Mouse (Mus musculus): ENCODE results near the gene Camk2b.

Gene Camk2b

DNA sequence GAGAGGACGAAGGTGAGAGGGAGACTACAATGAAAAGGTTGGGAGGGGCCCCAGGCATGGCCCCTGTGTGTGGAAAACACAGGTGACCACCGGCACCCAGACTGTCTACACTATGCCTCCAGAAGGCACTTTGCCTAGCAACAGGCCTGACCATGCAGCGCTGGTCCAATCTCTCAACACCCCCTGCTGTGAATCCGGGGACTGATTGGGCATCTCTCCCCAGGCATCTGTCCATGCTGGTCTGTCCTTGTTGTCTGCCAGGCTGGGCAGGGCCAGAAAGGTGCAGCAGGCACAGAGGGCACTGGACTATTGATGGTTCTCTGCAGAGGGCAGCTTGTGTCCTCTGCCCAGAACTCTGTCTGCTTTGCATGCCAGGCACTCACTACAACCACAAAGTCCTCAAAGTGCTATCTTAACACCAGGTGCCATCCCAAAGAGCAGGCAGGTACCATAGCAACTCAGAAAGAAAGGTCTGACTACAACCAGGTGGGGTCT lies 16.0 kb downstream of the Camk2b start:
- no peak for DNase-seq (ENCODE audit: low spot score in 2 of 2)

DNA sequence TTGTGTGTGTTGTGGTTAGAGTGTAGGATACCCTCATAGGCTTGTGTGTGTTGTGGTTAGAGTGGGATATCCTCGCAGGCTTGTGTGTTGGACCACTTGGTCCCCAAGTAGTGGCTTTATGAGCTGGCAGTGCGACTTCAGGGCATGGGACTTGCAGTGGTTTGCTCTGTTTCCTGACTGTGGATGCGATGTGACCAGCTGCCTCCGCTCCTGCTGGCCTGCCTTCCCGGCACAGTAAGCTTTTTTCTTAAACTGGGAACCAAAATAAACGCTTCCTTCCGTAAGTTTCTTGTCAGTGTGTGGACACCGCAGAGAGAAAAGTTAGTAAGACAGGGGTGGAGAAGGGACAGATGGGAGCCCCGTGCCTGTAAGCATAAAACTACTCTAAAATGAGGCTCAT lies 18.0 kb downstream of the Camk2b start:
- DNase-seq (ENCODE audit: low spot score in 2 of 2) = no peak

DNA sequence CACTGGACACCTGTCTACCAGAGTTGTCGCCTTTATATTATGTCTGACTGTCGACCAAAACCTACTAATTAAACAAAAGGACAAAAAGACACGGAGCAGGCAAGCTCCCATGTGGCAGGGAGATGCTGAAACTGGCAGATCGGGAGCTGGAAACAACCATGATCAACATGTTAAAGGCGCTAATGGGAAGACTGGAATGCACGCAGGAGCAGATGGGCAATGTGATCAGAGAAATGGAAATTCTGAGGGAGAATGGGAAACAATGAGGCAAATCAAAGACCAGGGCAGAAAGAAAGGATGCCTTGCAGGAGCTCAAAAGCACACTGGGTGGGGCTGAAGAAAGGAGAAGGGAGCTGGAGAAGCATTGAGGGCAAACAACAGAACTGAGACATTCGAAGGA lies 27.2 kb downstream of the Camk2b start:
- DNase-seq (ENCODE audit: low spot score in 2 of 2) = no peak

DNA sequence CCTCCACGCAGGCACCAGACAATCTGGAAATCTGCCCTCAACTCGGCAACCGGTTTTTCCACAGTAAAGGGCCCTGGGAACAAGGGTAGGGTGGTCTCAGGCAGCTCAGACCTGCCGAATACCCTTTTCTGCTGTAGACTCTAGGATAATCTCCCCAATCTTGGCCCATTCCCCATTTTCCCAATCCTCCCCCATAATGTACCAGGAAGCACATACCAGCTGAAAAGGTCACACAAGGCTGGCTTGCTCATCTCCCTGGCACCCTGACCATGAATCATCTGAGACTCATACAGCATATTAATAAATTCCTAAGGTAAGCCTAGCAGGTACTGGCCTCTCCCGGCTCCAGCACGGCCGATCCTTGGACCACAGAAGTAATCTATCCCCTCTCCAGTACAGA lies 28.5 kb downstream of the Camk2b start:
- DNase-seq (ENCODE audit: low spot score in 2 of 2) = no peak

DNA sequence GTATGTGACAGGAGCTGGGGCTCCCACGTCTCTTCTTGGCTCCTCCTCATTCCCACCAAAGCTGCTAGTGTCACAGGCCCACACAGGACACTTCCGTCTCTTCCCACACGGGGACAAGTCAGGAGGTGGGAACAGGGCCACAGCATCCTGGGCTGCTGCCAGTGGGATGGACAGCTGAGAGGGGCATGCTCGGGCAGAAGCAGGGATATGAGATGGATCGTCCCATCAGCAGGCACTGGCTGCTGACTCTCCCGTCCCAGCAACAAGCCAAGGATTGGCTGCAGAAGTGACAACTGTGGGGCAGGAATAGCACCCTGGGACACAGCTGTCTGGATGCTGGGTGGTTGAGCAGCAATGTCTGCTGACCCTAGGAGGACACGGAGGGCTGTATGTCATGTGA lies 29.0 kb downstream of the Camk2b start:
- DNase-seq (ENCODE audit: low spot score in 2 of 2) = no peak

DNA sequence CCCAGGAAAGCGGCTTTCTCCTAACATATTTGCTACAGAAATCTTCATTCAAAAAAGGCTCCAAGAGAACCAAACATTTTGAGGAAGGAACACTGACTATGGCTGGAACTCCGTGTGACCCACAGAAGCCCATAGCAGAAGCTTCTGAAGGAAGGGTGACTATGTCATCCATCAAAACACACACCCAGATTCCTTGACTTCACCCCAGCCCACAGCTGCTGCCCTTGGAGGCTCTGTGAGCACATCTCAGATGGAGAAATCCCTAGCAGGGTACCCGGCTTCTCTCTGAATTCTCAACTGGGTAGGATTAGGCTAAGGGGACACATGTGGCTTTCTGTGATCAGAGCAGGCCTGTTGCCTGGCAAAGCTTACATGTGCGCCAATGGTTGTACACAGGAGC lies 29.7 kb downstream of the Camk2b start:
- DNase-seq (ENCODE audit: low spot score in 2 of 2) = no peak

DNA sequence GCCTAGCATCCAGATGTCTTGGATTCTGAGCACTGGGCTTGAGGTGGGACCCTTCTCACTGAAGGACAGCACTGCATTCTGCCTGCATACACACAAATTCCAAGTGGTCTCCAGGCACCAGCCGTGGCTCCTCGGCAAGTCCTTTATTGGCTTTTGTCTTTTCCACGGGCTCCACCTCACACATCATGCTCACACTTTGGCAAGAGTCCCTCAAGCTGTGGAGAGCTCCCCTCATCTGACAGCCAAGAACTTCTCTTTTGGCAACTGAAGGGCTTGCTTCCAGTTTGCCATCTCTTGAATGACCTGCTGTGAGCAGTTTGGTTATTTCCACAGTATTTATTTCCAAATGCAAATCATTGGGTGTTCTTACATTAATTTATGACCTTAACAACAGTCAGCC lies 30.6 kb downstream of the Camk2b start:
- DNase-seq (ENCODE audit: low spot score in 2 of 2) = no peak

DNA sequence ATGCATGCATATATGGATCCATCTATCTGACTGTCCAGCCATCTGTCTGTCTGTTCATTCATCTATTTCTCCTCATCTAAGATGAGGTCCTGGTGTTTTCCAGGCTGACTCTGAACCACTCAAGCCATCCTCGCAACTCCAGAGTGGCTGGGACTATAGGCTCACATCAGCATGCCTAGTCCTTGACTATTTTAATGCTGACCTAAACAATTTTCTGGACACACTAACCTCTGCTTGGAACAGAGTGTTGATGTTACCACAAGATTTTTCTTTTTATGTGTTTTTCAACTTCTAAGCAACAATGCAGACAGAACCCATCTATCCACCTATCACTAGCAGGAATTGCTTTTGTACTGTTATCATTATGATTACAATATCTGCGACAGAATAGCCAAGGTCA lies 31.4 kb downstream of the Camk2b start:
- DNase-seq (ENCODE audit: low spot score in 2 of 2) = no peak

DNA sequence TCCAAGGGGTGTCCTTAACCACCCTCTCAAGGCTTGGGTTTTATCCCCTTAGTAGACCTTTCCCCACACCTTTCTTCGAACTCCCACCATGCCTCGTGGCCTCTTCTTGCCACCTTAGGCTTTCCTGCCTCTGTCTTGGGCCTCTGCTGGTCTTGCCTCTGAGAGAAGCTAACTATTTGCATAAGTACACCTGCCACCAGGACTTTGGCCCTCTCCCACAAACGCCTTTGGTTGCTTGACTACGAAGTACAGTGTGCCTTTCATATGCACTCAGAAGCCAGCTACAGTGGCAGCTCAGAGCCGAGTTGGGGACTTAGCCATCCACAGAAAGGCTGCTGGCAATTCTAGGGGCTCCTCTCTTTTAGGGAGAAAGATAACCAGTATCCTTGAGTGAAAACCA lies 32.4 kb downstream of the Camk2b start:
- no peak for DNase-seq (ENCODE audit: low spot score in 2 of 2)

DNA sequence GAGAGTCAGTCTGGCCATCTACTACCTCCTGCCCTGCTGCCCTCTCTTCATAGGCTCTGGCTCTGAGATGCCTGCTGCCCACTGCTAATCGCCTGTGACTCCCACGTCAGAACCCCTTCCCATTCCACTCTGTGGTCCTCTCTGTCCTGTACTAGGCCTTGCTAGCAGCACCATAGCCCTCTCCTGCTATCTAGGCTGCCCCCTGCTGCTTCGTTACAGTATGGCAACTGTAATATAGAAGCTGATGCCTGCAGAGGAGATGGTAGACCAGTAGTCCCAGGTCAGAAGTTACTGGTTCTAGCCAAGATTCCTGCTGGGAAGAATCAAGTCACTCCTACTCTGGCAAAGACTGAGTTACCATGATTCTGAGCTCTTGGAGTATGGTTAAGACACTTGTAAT lies 33.0 kb downstream of the Camk2b start:
- no peak for DNase-seq (ENCODE audit: low spot score in 2 of 2)

DNA sequence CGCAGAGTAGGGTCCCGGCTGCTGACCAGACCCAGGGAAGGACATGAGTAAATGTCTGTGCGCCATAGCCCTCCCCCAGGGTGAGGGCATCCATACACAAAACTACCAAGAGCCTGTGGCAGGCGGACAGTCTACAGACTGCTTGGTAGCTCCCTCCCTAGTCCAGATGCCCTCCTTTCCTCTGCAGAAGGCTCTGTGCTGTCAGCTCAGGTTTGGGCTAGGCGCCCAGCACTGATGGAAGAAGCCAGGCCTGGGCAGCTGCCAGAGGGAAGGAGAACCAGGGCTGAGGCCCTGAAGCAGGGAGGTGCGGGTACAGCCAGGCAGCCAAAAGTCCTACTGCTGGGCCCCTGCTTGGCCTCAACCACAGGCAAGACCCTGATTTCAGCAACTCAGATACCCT lies 35.5 kb downstream of the Camk2b start:
- peak in 1 of 2 experiments; percentile 62 for DNase-seq (ENCODE audit: low spot score in 2 of 2)

DNA sequence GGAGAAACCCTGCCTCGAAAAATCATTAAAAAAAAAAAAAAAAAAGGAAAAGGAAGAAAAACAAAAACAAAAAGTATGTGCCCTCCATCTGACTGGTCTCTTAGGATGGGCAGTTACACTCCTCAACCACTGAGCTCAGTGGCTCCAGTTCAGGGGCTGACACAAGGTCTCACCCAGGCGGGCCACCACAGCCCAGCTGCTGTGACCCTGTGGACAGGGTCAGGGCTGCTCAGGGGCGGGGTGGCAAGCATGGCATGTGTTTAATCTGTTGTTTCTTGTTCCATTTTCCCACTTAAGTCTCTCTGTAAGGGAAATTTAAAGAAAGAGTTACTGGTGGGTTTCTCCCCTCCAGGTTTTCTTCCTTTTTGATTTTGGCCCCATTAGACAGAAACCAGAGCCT lies 36.4 kb downstream of the Camk2b start:
- DNase-seq (ENCODE audit: low spot score in 2 of 2) = no peak

DNA sequence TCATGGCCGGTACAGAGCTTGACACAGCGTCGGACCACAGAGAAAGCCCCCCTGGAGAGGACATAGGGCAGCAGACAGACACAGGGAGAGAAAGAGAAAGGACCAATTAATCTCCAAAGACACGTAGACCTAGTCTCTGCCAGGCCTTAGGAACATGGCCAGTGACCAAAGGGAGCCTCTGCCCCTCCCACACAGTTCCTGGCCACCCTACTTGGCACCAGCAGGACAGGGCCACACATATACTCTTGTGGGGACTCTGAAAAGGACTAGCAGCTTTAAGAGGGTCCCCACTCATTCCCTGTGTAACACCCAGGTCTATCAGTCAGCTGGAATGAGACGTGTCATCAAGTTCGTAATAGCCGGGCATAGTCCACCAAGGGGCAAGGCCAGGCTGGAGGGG lies 37.3 kb downstream of the Camk2b start:
- DNase-seq (ENCODE audit: low spot score in 2 of 2) = no peak

DNA sequence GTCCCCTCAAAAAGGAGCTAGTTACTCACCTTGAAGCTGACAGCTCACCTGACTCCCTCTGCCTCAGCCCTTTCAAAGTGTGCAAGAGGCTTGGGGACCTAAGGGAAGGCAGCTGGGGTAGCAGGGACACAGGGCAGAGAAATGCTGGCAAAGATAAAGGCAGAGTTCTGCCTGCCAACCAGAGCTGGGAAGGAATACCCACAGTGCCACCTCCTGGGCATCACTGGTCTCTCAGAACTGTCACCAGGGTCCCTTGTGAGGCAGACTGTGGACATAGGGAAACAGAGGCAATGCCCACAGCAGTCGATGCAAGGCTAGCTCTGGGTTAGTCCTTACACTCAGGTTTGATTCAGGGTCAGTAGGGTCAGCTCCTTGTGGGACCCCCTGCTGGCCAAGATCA lies 39.8 kb downstream of the Camk2b start:
- DNase-seq (ENCODE audit: low spot score in 2 of 2) = no peak

DNA sequence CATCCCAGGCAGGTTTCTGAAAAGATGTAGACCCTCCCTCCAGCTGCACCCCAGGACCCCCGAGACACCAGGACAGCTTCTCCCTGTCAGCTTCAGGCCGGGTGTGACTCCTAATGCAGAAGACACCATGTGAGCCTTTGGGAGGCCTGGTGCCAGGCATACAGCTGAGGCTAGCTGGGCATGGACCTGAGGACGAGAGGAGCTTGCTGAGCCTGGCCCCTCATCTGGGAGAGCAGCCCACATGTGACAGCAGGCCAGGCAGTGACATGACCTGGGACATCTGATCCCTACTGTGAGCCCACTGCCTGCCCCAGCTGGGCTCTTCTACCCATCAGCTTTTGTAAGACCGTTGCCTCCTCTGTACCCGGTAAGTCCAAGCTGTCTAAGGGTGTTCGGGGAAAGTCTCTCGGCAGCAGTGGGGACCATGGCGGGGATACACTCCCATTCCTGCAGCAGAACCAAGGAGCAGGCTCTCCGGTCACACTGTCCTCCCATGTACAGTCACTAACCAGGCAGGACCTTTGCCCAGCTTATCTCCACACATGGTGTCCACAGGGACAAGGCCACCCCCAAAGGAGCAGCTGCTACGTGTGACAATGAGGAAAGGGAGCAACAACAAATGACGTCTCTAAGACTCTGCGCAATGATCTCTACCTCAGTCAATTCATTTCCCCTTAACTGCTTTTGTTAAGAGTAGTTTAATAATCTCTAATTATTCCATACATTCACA lies 41.1 kb downstream of the Camk2b start:
- no peak for DNase-seq (ENCODE audit: low spot score in 2 of 2)

DNA sequence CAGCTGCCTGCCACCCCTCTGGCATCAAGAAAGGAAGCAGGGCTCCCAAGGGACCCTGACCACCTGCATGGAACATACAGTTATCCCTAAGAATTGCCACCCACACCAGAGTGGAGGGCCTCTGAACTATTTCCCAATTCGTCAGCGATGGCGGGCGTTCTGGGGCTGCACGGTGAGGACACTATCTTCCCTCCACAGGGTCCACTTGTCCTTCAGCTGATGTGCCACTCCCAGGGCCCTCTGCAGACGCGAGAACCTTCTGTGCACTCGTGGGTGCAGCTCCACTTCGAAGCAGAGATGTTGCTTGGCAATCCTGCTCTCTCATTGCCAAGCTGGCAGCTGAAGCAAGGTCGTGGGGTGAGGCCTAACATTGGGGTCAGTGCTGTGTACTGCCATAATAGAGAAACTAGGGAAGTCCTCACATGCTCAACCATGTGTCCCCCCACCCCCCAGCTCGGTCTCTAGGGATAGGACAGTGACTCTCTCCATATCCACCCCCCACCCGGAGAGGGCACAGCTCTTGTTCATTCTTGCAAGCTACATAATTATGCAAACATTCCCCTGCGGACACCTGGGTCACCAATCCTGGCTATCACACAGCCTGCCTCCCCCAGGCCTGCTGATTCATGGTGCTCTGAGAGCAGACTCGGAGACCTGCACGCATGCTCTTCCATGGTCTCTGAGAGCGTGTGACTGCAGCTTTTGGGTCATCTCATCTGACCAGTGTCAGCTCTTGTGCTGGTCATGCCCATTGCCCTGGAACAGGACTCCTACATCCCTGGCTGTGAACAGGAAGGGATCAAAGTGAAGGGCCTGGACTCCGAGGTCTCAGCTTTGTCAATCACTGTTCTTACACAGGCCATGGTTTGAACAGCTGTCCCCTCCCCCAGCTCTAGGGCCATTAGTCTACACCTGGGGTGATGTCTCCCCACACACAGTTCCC lies 45.0 kb downstream of the Camk2b start:
- DNase-seq (ENCODE audit: low spot score in 2 of 2) = no peak

DNA sequence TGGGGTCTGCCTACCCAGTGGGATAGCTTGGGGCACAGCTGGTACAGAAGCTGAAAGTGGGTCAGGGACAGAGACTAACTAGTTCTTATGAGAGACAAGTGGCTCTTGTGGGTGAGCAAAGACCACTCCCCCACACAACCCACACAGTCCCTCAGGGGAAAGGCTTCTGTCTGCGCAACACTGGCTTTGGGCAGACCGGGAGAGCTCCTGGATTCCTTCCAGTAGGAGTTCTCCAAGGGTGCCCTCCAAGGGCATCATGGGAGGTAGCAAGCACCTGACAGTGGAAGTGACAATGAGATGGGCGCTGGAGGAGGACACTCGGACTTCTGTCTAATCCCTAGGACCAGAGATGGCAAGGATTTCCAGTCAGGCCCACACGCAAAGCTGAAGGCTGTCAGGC lies 45.8 kb downstream of the Camk2b start:
- DNase-seq (ENCODE audit: low spot score in 2 of 2) = no peak

DNA sequence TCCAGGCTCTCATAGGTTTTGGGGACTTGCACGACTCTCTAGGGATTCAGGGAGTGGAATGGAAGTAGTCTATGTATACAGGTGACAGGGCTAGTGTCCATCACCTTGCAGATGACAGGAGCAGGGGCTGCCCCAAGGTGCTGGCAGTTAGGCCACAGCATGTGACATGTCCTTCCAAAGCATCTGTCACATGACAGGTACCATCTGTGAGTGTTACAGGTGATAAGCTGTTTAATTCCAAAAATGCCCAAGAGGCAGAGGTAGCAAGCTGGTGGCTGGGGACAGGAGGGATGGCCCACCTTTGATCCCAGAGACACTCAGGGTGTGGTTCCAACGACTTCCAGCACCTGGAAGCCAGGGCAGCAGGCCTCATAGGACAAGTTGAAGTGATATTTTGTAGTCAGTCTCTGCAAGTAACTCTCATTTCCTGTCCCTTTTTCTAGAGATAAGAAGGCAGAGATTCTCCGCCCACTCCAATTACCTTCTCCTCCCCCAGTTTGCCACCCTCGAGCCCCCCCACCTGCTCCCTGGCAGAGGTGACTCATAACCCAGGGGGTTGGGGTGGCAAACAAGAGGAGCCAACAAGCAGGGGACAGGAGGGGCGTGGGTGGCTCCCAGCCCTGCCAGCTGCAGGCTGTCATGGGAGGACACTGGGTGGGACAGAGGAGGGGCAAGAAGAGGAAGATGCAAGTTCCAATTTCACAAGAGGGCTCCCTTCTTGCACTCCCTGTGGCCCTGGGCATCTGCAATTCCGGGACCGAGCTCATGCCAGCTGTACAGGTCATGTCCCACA lies 47.7 kb downstream of the Camk2b start:
- DNase-seq (ENCODE audit: low spot score in 2 of 2) = no peak

DNA sequence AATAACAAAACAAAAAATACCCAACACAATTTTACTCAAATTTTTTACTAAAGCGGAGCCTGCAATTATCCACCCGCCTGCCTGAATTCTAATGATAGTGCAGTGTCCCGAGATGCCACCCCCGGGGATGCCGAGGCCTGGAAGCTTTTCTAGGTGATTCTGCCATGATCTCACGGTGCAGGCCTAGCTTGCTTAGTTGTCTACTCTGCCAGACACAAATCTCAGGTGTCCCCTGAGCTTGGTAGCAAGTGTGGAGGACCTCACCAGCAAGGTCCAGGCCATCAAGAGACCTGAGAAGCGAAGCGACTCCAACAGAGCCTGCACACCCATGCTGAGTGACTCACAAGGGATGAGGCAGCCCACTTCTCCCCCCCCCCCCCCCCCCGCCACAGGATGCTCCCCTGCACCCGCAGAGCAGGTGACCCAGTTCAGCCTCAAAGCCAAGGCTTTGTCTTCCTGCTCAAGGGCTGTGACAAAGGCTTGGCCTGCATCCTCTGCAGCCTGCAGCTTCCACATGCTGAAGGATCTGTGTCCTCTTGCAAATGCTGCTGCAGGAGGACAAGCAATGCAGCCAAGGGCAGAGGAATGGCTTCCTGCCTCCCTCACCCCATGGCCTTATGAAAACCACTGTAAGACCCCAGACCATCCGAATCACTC lies 48.5 kb downstream of the Camk2b start:
- DNase-seq (ENCODE audit: low spot score in 2 of 2) = no peak

DNA sequence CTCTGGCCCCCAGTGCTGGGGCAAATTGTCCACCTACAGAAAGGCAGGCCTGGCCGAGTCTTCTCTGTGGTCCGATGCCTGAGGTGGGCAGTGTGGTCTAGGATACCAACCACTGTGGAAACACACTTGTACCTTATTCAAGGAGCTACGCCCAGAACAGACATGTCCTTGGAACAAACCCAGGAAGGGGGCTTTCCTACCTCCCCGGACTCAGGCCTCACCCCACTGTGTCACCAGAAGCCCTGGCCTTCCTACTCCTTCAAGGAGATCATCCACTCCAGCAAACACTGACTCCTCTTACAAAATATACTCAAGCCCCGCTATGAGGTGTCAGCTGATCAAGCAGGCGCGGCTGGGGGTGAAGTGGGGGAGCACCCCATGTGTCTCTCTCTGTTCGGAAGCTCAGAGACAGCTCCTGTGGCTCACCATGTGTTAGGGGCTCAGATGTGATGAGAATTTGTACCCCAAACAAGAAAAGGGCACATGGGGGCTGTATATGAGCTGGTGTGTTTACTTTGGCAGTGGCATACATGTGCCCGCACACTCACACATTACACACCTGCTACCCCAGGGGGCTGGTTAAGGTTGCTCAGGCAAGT lies 49.3 kb downstream of the Camk2b start:
- no peak for DNase-seq (ENCODE audit: low spot score in 2 of 2)

DNA sequence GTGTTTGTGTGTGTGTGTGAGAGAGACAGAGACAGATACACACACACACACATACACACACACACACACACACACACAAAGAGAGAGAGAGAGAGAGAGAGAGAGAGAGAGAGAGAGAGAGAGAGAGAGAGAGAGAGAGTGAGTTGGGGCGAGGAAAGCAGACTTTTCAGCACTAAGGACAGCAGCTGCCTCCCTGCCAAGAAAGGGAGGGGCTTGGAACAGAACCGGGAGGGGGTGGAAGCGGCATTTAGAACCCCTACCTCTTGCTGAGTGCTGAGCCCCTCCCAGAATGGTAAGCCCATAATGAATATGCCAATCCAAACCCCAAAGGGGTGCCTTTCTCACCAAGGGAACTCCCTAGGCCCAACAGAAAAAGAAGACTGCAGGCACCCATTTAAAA lies 49.8 kb downstream of the Camk2b start:
- no peak for DNase-seq (ENCODE audit: low spot score in 2 of 2)
